Mouse (Mus musculus) limb, embryonic 11.5 days (tissue): ENCODE results near the gene Cpsf6. TPM values are rescaled to one million over a fixed set of nuclear protein-coding genes. Genes with fewer than 3 reads are reported as not detected.

Source experiments
- ATAC-seq: fragments of 200-750 bp; cut with Nextera tagmentation; 2 replicates; pipeline ENCODE4 v1.8.0; 2017; ENCODE audit warnings: low read depth; ENCODE audit not compliant: insufficient number of reproducible peaks, low FRiP score, low TSS enrichment
- DNase-seq: peaks from one replicate; pipeline ENCODE4 v3.0.0-alpha.2; 2015; ENCODE audit warnings: low spot score
- H3K27ac ChIP-seq: fragments of 300-500 bp; sonication (generic); replicated peaks from 2 replicates; pipeline ENCODE4 v1.5.1; 2014; ENCODE audit warnings: low read depth, mild to moderate bottlenecking, low read length
- H3K27me3 ChIP-seq: fragments of 300-500 bp; sonication (generic); 2 replicates; pipeline ENCODE4 v1.6.1; 2014; ENCODE audit warnings: mild to moderate bottlenecking, low read length, mixed read lengths; ENCODE audit not compliant: control insufficient read depth, insufficient read depth
- H3K36me3 ChIP-seq: fragments of 300-500 bp; sonication (generic); 2 replicates; pipeline ENCODE4 v1.6.1; 2014; ENCODE audit warnings: mild to moderate bottlenecking, low read length, moderate library complexity, mixed read lengths; ENCODE audit not compliant: control insufficient read depth, insufficient read depth
- H3K4me1 ChIP-seq: fragments of 300-500 bp; sonication (generic); 2 replicates; pipeline ENCODE4 v1.6.1; 2014; ENCODE audit warnings: low read length, mixed read lengths; ENCODE audit not compliant: control insufficient read depth, insufficient read depth
- H3K4me2 ChIP-seq: fragments of 300-500 bp; sonication (generic); 2 replicates; pipeline ENCODE4 v1.6.1; 2014; ENCODE audit warnings: low read depth, mild to moderate bottlenecking, moderate library complexity; ENCODE audit not compliant: severe bottlenecking
- H3K4me3 ChIP-seq: fragments of 300-500 bp; sonication (generic); 2 replicates; pipeline ENCODE4 v1.5.1; 2014; ENCODE audit warnings: low read depth, low read length
- H3K9ac ChIP-seq: fragments of 300-500 bp; sonication (generic); 2 replicates; pipeline ENCODE4 v1.6.1; 2014; ENCODE audit warnings: mild to moderate bottlenecking, low read length
- H3K9me3 ChIP-seq: fragments of 300-500 bp; sonication (generic); 2 replicates; pipeline ENCODE4 v1.6.1; 2016; ENCODE audit warnings: low read length; ENCODE audit not compliant: control insufficient read depth
- WGBS: fragments of 180-500 bp; shearing (Covaris S2); extraction: QIAGEN DNeasy Blood & Tissue Kit; methylation state at CpG from one replicate; pipeline ENCODE4 v1.1.7; 2014; 5-methylcytosine and 5-hydroxymethylcytosine counted together
- polyA plus RNA-seq: library from polyadenylated mRNA; unstranded; fragments of >200 nt; fragmentation: Nextera tagmentation; extraction: Ambion mirVana; gene quantifications from 2 replicates; pipeline ENCODE4 v1.2.1, GENCODE M21; 2014

Cpsf6 gene
- polyA plus RNA-seq, 1 experiment from 2014 or later: 225 TPM

GRCm38 (mm10) chr10:117343000-117343399, 36.8 kb downstream of the Cpsf6 start:
- Histone ChIP-seq H3K4me1 (no peaks in the 10 kb centered on the region), H3K27me3 (no peaks in the 10 kb centered on the region), H3K9ac (no peak overlapping the region), H3K27ac (no peak overlapping the region), H3K4me3 (no peak overlapping the region), H3K36me3 (peaks cover 2% of the 10 kb centered on the region; the same call in 1 of the 2 replicates), H3K9me3 (no peaks in the 10 kb centered on the region), H3K4me2 (no peak overlapping the region)
- DNase-seq: no peak
- WGBS: 88% methylated on average over 4 of the region's 4 CpGs
- no peak for ATAC-seq

GRCm38 (mm10) chr10:117342406-117342805, 37.4 kb downstream of the Cpsf6 start:
- Histone ChIP-seq H3K4me2 (no peak overlapping the region), H3K27ac (no peak overlapping the region), H3K27me3 (no peaks in the 10 kb centered on the region), H3K4me3 (no peak overlapping the region), H3K36me3 (peaks cover 2% of the 10 kb centered on the region; the same call in 1 of the 2 replicates), H3K9ac (no peak overlapping the region), H3K9me3 (no peaks in the 10 kb centered on the region), H3K4me1 (no peaks in the 10 kb centered on the region)
- ATAC-seq (no peak), DNase-seq (no peak)
- 72% methylated on average over 2 of the region's 2 CpGs for WGBS

- Histone ChIP-seq H3K27me3 (no peaks in the 10 kb centered on the region), H3K4me2 (no peak overlapping the region)
Measured at GRCm38 (mm10) chr10:117341029-117341428, 38.8 kb downstream of the Cpsf6 start.

GRCm38 (mm10) chr10:117339241-117339640, 40.6 kb downstream of the Cpsf6 start:
- 85% methylated on average over 7 of the region's 7 CpGs for WGBS
- Histone ChIP-seq H3K27me3 (no peaks in the 10 kb centered on the region), H3K4me3 (no peak overlapping the region), H3K27ac (no peak overlapping the region), H3K4me1 (no peaks in the 10 kb centered on the region), H3K9ac (no peak overlapping the region), H3K9me3 (no peaks in the 10 kb centered on the region), H3K36me3 (peaks cover 1% of the 10 kb centered on the region; the same call in 1 of the 2 replicates), H3K4me2 (no peak overlapping the region)
- ATAC-seq (no peak), DNase-seq (no peak)

More at GRCm38 (mm10) chr10:117341029-117341428, 38.8 kb downstream of the Cpsf6 start:
- DNase-seq: no peak
- H3K9me3 ChIP-seq: no peaks in the 10 kb centered on the region
- no peak overlapping the region for H3K4me3 ChIP-seq
- H3K9ac ChIP-seq: no peak overlapping the region
- no peaks in the 10 kb centered on the region for H3K4me1 ChIP-seq
- H3K27ac ChIP-seq: no peak overlapping the region
- 93% methylated on average over 4 of the region's 4 CpGs for WGBS
- ATAC-seq: no peak
- H3K36me3 ChIP-seq: peaks cover 2% of the 10 kb centered on the region; the same call in 1 of the 2 replicates

- Histone ChIP-seq H3K27ac (no peak overlapping the region), H3K4me3 (no peak overlapping the region), H3K36me3 (no peaks in the 10 kb centered on the region), H3K4me2 (no peak overlapping the region), H3K27me3 (no peaks in the 10 kb centered on the region), H3K9ac (no peak overlapping the region), H3K9me3 (no peaks in the 10 kb centered on the region), H3K4me1 (no peaks in the 10 kb centered on the region)
- DNase-seq (no peak), ATAC-seq (no peak)
Measured at GRCm38 (mm10) chr10:117337946-117338345, 41.9 kb downstream of the Cpsf6 start.

- no peaks in the 10 kb centered on the region for H3K4me1 ChIP-seq
- H3K27ac ChIP-seq: 0 out of 2 replicates have a peak overlapping the region, but pooled peaks have one; percentile 5
- H3K27me3 ChIP-seq: no peaks in the 10 kb centered on the region
- ATAC-seq (no peak), DNase-seq (no peak)
- no peaks in the 10 kb centered on the region for H3K9me3 ChIP-seq
- H3K9ac ChIP-seq: no peak overlapping the region
- 54% methylated on average over 4 of the region's 4 CpGs for WGBS
- H3K4me3 ChIP-seq: no peak overlapping the region
- no peaks in the 10 kb centered on the region for H3K36me3 ChIP-seq
- H3K4me2 ChIP-seq: no peak overlapping the region
Measured at GRCm38 (mm10) chr10:117335649-117336048, 44.2 kb downstream of the Cpsf6 start.

GRCm38 (mm10) chr10:117330521-117330920, 49.3 kb downstream of the Cpsf6 start:
- H3K4me3 ChIP-seq: no peak overlapping the region
- no peak overlapping the region for H3K9ac ChIP-seq
- no peaks in the 10 kb centered on the region for H3K4me1 ChIP-seq
- no peaks in the 10 kb centered on the region for H3K9me3 ChIP-seq
- ATAC-seq: no peak
- no peak for DNase-seq
- H3K27ac ChIP-seq: no peak overlapping the region
- H3K36me3 ChIP-seq: no peaks in the 10 kb centered on the region
- H3K27me3 ChIP-seq: no peaks in the 10 kb centered on the region
- 81% methylated on average over 5 of the region's 5 CpGs for WGBS
- H3K4me2 ChIP-seq: no peak overlapping the region

- no peak overlapping the region for H3K4me3 ChIP-seq
- no peak overlapping the region for H3K4me2 ChIP-seq
Measured at GRCm38 (mm10) chr10:117323782-117324181, 56.0 kb downstream of the Cpsf6 start.

GRCm38 (mm10) chr10:117322630-117323029, 57.2 kb downstream of the Cpsf6 start:
- no peaks in the 10 kb centered on the region for H3K36me3 ChIP-seq
- no peaks in the 10 kb centered on the region for H3K4me1 ChIP-seq
- no peak overlapping the region for H3K27ac ChIP-seq
- DNase-seq (no peak), ATAC-seq (no peak)
- H3K27me3 ChIP-seq: no peaks in the 10 kb centered on the region
- no peak overlapping the region for H3K4me2 ChIP-seq
- H3K9ac ChIP-seq: no peak overlapping the region
- no peak overlapping the region for H3K4me3 ChIP-seq
- 96% methylated on average over 5 of the region's 5 CpGs for WGBS
- H3K9me3 ChIP-seq: no peaks in the 10 kb centered on the region

More at GRCm38 (mm10) chr10:117323782-117324181, 56.0 kb downstream of the Cpsf6 start:
- no peaks in the 10 kb centered on the region for H3K36me3 ChIP-seq
- 87% methylated on average over 7 of the region's 7 CpGs for WGBS
- no peak overlapping the region for H3K27ac ChIP-seq
- no peak overlapping the region for H3K9ac ChIP-seq
- no peak for ATAC-seq
- no peaks in the 10 kb centered on the region for H3K9me3 ChIP-seq
- DNase-seq: no peak
- H3K27me3 ChIP-seq: no peaks in the 10 kb centered on the region
- no peaks in the 10 kb centered on the region for H3K4me1 ChIP-seq
